Mouse (Mus musculus): ENCODE data around the gene Nap1l1.
A peak's percentile ranks its signal among the peaks of the same experiment; 100 is the strongest.

DNA sequence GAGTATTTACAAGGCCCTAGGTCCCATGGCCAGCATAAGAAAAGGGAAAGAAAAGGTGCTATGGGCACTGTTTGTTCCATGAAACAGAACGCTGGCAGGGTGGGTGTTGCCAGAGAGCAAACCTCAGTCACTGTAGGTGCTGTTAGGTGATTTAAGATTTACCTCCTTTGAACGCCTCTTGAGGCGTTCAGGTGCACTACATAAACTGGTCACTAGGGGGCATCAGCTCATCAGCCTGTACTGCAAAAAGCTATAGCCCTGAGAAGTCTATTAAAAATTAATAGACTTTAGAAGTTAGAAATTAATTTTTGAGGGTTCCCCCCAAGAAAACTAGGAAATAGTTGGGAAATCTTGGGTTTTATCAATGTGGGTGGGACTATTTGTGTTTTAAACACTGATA, 30.0 kb downstream of the Nap1l1 start:
- TF ChIP-seq CTCF (IDR thresholded peaks at IDR 0.05; ENCODE audit: low read depth) (peak; percentile 87), EP300 (IDR thresholded peaks at IDR 0.05; ENCODE audit: low read depth) (no peak)
